Mouse (Mus musculus) embryonic facial prominence, embryonic 15.5 days (tissue): ENCODE data around the gene Lrrc71. TPM values are rescaled to one million over a fixed set of nuclear protein-coding genes. Genes with fewer than 3 reads are reported as not detected.

ENCODE experiments used
- ATAC-seq: fragments of 200-750 bp; cut with Nextera tagmentation; 2 replicates; pipeline ENCODE4 v1.8.0; 2017; ENCODE audit warnings: low read depth, moderate TSS enrichment; ENCODE audit not compliant: insufficient number of reproducible peaks, low FRiP score, low TSS enrichment
- H3K27ac ChIP-seq: fragments of 300-500 bp; sonication (generic); replicated peaks from 2 replicates; pipeline ENCODE4 v1.5.1; 2015; ENCODE audit warnings: mild to moderate bottlenecking, inconsistent platforms
- H3K27me3 ChIP-seq: fragments of 300-500 bp; sonication (generic); 2 replicates; pipeline ENCODE4 v1.6.1; 2015; ENCODE audit warnings: inconsistent platforms
- H3K36me3 ChIP-seq: fragments of 300-500 bp; sonication (generic); 2 replicates; pipeline ENCODE4 v1.6.1; 2015; ENCODE audit warnings: mild to moderate bottlenecking, inconsistent platforms
- H3K4me1 ChIP-seq: fragments of 300-500 bp; sonication (generic); 2 replicates; pipeline ENCODE4 v1.6.1; 2015; ENCODE audit warnings: inconsistent platforms
- H3K4me2 ChIP-seq: fragments of 300-500 bp; sonication (generic); replicated peaks from 2 replicates; pipeline ENCODE4 v1.6.1; 2015; ENCODE audit warnings: mild to moderate bottlenecking, inconsistent platforms
- H3K4me3 ChIP-seq: fragments of 300-500 bp; sonication (generic); replicated peaks from 2 replicates; pipeline ENCODE4 v1.5.1; 2015; ENCODE audit warnings: mild to moderate bottlenecking, inconsistent platforms
- H3K9ac ChIP-seq: fragments of 300-500 bp; sonication (generic); 2 replicates; pipeline ENCODE4 v1.6.1; 2015; ENCODE audit warnings: inconsistent platforms
- H3K9me3 ChIP-seq: fragments of 300-500 bp; sonication (generic); replicated peaks from 2 replicates; pipeline ENCODE4 v1.6.1; 2016; ENCODE audit warnings: inconsistent platforms
- WGBS: fragments of 180-500 bp; shearing (Covaris S2); methylation state at CpG from one replicate; pipeline ENCODE4 v1.1.7; 2015; 5-methylcytosine and 5-hydroxymethylcytosine counted together
- polyA plus RNA-seq: library from polyadenylated mRNA; unstranded; fragments of >200 nt; fragmentation: Nextera tagmentation; extraction: Ambion mirVana; gene quantifications from 2 replicates; pipeline ENCODE4 v1.2.1, GENCODE M21; 2015

Lrrc71 gene
- polyA plus RNA-seq, 1 experiment from 2014 or later, result 5.4 TPM

GRCm38 (mm10) chr3:87745036-87745659 lies 3.3 kb downstream of the Lrrc71 start:
- H3K9ac ChIP-seq, result no peak overlapping the region
- no peaks in the 10 kb centered on the region for H3K9me3 ChIP-seq
- 0 out of 2 replicates have a peak, but pooled peaks cover 3% of the 10 kb centered on the region for H3K36me3 ChIP-seq
- no peaks in the 10 kb centered on the region; the same call in 1 of the 2 replicates for H3K27me3 ChIP-seq
- H3K27ac ChIP-seq, result 0 out of 2 replicates have a peak overlapping the region, but pooled peaks have one; percentile 30
- 22% methylated on average over 18 of the region's 18 CpGs for WGBS
- H3K4me2 ChIP-seq, result peak overlapping the region; percentile 45
- ATAC-seq, result no peak
- peaks cover 24% of the 10 kb centered on the region for H3K4me1 ChIP-seq
- peak overlapping the region; percentile 18 for H3K4me3 ChIP-seq

- Histone ChIP-seq H3K4me1 (peaks cover 24% of the 10 kb centered on the region), H3K9me3 (no peaks in the 10 kb centered on the region), H3K27ac (no peak overlapping the region), H3K27me3 (no peaks in the 10 kb centered on the region), H3K9ac (no peak overlapping the region), H3K4me3 (no peak overlapping the region), H3K36me3 (0 out of 2 replicates have a peak, but pooled peaks cover under 1% of the 10 kb centered on the region), H3K4me2 (no peak overlapping the region)
- no peak for ATAC-seq
- 89% methylated on average over 4 of the region's 4 CpGs for WGBS
Measured at GRCm38 (mm10) chr3:87743927-87744326, 4.5 kb downstream of the Lrrc71 start.

GRCm38 (mm10) chr3:87742735-87743134 lies 5.7 kb downstream of the Lrrc71 start:
- H3K27me3 ChIP-seq, result no peaks in the 10 kb centered on the region
- 81% methylated on average over 16 of the region's 16 CpGs for WGBS
- no peak overlapping the region for H3K4me3 ChIP-seq
- no peaks in the 10 kb centered on the region for H3K9me3 ChIP-seq
- no peak overlapping the region for H3K9ac ChIP-seq
- no peak overlapping the region for H3K4me2 ChIP-seq
- peaks cover 17% of the 10 kb centered on the region for H3K4me1 ChIP-seq
- H3K36me3 ChIP-seq, result peaks cover 11% of the 10 kb centered on the region
- H3K27ac ChIP-seq, result no peak overlapping the region
- ATAC-seq, result no peak

DNA sequence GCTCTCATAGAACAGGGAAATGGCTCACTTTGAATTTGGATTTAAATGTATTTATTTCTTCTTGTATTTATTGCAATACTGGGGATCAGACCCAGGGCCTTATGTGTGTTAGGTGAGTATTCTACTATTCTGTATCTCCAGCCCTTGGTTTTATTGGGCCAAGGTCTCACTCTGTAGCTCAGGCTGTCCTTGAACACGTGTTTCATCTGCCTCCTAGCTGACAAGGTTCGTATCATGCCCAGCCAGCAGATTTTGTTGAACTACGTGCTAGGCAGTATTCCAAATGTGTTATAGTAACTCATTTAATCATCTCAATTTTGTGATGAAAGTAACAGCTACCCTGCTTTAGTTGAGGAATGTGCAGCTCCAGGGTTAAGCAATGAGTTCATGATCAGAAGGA lies 6.4 kb downstream of the Lrrc71 start:
- Histone ChIP-seq H3K36me3 (peaks cover 18% of the 10 kb centered on the region), H3K27ac (no peak overlapping the region), H3K27me3 (no peaks in the 10 kb centered on the region), H3K9ac (no peak overlapping the region), H3K4me1 (peaks cover 17% of the 10 kb centered on the region), H3K4me2 (no peak overlapping the region), H3K9me3 (no peaks in the 10 kb centered on the region), H3K4me3 (no peak overlapping the region)
- 71% methylated on average over 3 of the region's 3 CpGs for WGBS
- no peak for ATAC-seq

DNA sequence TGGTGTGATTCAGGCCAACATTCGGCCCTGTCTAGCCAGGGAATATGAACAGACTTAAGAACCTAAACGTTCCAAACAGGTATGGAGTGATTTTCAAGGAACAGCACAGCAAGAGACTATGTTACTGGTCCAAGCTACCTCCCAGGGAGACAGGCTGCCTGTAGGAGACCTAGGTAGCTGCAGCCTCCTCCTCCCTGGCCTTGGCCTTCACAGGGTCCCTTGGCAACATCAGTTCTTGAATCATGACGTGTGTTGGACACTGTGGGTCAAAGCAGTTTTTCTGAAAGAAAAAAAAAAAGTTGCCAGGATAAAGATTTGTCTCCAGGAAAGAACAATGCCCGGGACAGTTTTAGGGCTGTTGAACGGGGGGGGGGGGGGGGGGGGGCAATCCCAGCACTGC lies 9.5 kb downstream of the Lrrc71 start:
- H3K4me2 ChIP-seq, result no peak overlapping the region
- no peaks in the 10 kb centered on the region for H3K9me3 ChIP-seq
- no peak overlapping the region for H3K27ac ChIP-seq
- no peaks in the 10 kb centered on the region for H3K27me3 ChIP-seq
- H3K4me1 ChIP-seq, result peaks cover 5% of the 10 kb centered on the region; the same call in 1 of the 2 replicates
- no peak for ATAC-seq
- H3K9ac ChIP-seq, result no peak overlapping the region
- peaks cover 48% of the 10 kb centered on the region for H3K36me3 ChIP-seq
- no peak overlapping the region for H3K4me3 ChIP-seq
- WGBS, result 79% methylated on average over 5 of the region's 5 CpGs

DNA sequence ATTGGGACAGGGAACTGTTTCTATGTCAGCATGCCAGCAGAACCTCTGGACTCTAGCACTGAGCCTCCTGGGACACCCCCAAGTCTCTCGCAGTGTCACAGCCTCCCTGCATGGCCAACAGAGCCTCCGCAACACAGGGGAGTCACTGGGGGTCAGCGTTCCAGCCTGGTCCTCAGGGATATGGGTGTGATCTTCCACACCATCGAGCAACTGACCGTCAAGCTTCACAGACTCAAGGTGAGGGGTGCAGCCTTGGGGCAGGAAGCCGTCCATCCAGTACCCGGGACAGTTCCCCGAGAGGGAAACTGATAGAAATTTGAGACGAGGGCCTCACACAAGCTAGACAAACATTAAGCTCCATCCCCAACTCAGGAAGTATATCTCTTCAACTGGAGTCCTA lies 13.1 kb downstream of the Lrrc71 start:
- no peaks in the 10 kb centered on the region for H3K9me3 ChIP-seq
- no peak overlapping the region for H3K4me3 ChIP-seq
- no peak for ATAC-seq
- peaks cover 81% of the 10 kb centered on the region for H3K36me3 ChIP-seq
- H3K4me1 ChIP-seq, result no peaks in the 10 kb centered on the region
- no peak overlapping the region for H3K9ac ChIP-seq
- H3K27ac ChIP-seq, result no peak overlapping the region
- 68% methylated on average over 9 of the region's 9 CpGs for WGBS
- no peak overlapping the region for H3K4me2 ChIP-seq
- H3K27me3 ChIP-seq, result no peaks in the 10 kb centered on the region

DNA sequence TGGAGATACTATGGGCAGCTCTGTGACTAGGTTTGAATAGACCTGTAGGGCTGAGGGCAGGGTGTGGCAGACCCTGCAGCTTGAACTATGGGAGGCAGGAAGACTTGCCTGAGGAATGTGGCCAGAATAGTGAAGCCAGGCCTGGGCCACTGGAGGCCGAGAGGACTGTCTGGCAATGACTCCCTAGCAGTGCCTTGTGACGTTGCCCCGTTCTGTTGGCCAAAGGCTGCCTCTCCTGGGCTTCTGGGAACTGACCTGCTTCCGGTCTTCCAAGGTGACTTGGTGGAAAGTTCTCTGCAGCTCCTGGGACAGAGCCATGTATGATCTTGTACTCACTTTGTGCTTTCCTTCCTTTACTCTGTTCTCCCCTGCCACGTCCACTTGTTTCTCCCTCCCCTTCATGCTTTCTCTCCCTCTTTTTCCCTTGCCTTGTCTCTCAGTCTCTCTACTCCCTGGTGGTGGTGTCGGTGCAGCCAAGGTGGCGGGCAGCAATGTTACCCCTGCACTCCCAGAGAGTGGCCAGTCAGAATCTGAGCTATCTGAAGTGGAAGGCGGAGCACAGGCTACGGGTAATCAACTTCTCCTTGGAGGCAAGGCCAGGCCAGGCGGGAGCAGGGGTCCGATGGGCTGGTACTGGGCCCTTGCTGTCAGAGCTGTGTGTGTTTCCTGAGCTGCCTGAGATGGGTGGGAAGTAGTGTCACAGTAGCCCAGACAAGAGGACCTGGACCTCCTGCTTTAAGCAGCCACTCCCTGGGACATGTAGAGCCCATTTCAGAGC lies 14.3 kb downstream of the Lrrc71 start:
- Histone ChIP-seq H3K27me3 (no peaks in the 10 kb centered on the region), H3K4me1 (no peaks in the 10 kb centered on the region), H3K4me3 (no peak overlapping the region), H3K27ac (no peak overlapping the region), H3K36me3 (peaks cover 93% of the 10 kb centered on the region), H3K4me2 (no peak overlapping the region), H3K9ac (no peak overlapping the region), H3K9me3 (no peaks in the 10 kb centered on the region)
- ATAC-seq, result no peak
- 84% methylated on average over 11 of the region's 11 CpGs for WGBS

- 77% methylated on average over 4 of the region's 4 CpGs for WGBS
- no peak overlapping the region for H3K4me2 ChIP-seq
- no peak overlapping the region for H3K9ac ChIP-seq
- H3K4me1 ChIP-seq, result no peaks in the 10 kb centered on the region
- no peaks in the 10 kb centered on the region for H3K27me3 ChIP-seq
- no peak for ATAC-seq
- no peak overlapping the region for H3K4me3 ChIP-seq
- H3K36me3 ChIP-seq, result peaks cover 95% of the 10 kb centered on the region
- H3K27ac ChIP-seq, result no peak overlapping the region
- H3K9me3 ChIP-seq, result no peaks in the 10 kb centered on the region
Measured at GRCm38 (mm10) chr3:87733098-87733497, 15.3 kb downstream of the Lrrc71 start.

GRCm38 (mm10) chr3:87728696-87729095 lies 19.7 kb downstream of the Lrrc71 start:
- WGBS, result 88% methylated on average over 6 of the region's 6 CpGs
- Histone ChIP-seq H3K27ac (no peak overlapping the region), H3K4me1 (no peaks in the 10 kb centered on the region), H3K36me3 (peaks cover 95% of the 10 kb centered on the region), H3K4me3 (no peak overlapping the region), H3K27me3 (no peaks in the 10 kb centered on the region), H3K9me3 (no peaks in the 10 kb centered on the region), H3K4me2 (no peak overlapping the region), H3K9ac (no peak overlapping the region)
- no peak for ATAC-seq

- ATAC-seq, result no peak
- no peaks in the 10 kb centered on the region for H3K27me3 ChIP-seq
Measured at GRCm38 (mm10) chr3:87726191-87726590, 22.2 kb downstream of the Lrrc71 start.

GRCm38 (mm10) chr3:87725396-87726160 lies 22.8 kb downstream of the Lrrc71 start:
- Histone ChIP-seq H3K4me2 (no peak overlapping the region), H3K27ac (no peak overlapping the region), H3K36me3 (peaks cover 83% of the 10 kb centered on the region), H3K9me3 (no peaks in the 10 kb centered on the region), H3K27me3 (no peaks in the 10 kb centered on the region), H3K4me1 (no peaks in the 10 kb centered on the region), H3K9ac (no peak overlapping the region), H3K4me3 (no peak overlapping the region)
- no peak for ATAC-seq
- 97% methylated on average over 16 of the region's 16 CpGs for WGBS

More at GRCm38 (mm10) chr3:87726191-87726590, 22.2 kb downstream of the Lrrc71 start:
- H3K4me2 ChIP-seq, result no peak overlapping the region
- no peaks in the 10 kb centered on the region for H3K4me1 ChIP-seq
- H3K4me3 ChIP-seq, result no peak overlapping the region
- no peaks in the 10 kb centered on the region for H3K9me3 ChIP-seq
- WGBS, result 98% methylated on average over 7 of the region's 7 CpGs
- no peak overlapping the region for H3K27ac ChIP-seq
- peaks cover 87% of the 10 kb centered on the region for H3K36me3 ChIP-seq
- no peak overlapping the region for H3K9ac ChIP-seq
